Mouse (Mus musculus): ENCODE results near the gene Tnrc6c. TPM values are rescaled to one million over a fixed set of nuclear protein-coding genes. Genes with fewer than 3 reads are reported as not detected.

Tnrc6c gene
- polyA plus RNA-seq, 1 experiment from 2014 or later = 15.4 TPM

- peaks cover 39% of the 10 kb centered on the region for H3K36me3 ChIP-seq
- 86% methylated on average over 2 of the region's 2 CpGs for WGBS
Measured at GRCm38 (mm10) chr11:117710815-117711294, 56.8 kb downstream of the Tnrc6c start.

DNA sequence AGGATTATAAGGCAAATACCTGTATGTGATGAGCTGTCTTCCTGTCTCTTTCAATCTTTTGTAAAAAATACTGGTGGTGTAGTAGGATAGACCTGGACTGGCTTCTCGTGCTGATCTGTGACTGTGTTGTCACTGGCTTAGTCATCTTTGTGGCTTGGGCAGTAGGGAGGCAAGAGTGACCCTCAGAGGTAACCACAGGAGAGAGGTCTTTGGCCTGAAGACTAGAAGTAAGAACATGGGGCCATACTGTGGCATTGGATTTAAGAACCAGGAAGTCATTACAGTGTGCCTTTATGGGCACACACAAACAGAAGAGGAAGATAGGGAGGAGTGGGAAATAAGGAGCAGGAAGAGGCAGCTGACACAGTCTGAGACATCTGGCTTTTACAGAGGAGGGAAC lies 58.0 kb downstream of the Tnrc6c start:
- Histone ChIP-seq H3K27ac (no peak overlapping the region), H3K9me3 (no peaks in the 10 kb centered on the region), H3K36me3 (peaks cover 47% of the 10 kb centered on the region), H3K4me3 (no peak overlapping the region), H3K9ac (no peak overlapping the region), H3K4me1 (no peaks in the 10 kb centered on the region), H3K27me3 (no peaks in the 10 kb centered on the region), H3K4me2 (no peak overlapping the region)
- ATAC-seq (ENCODE audit: insufficient number of reproducible peaks, low FRiP score, low TSS enrichment, low read depth) = no peak
- 89% methylated on average over 1 of the region's 1 CpGs for WGBS

More at GRCm38 (mm10) chr11:117710815-117711294, 56.8 kb downstream of the Tnrc6c start:
- H3K9ac ChIP-seq = no peak overlapping the region
- H3K4me1 ChIP-seq = no peaks in the 10 kb centered on the region
- H3K4me2 ChIP-seq = no peak overlapping the region
- no peak overlapping the region for H3K4me3 ChIP-seq
- no peak overlapping the region for H3K27ac ChIP-seq
- H3K27me3 ChIP-seq = no peaks in the 10 kb centered on the region
- H3K9me3 ChIP-seq = no peaks in the 10 kb centered on the region
- no peak for ATAC-seq (ENCODE audit: insufficient number of reproducible peaks, low FRiP score, low TSS enrichment, low read depth)

GRCm38 (mm10) chr11:117713375-117713774 lies 59.3 kb downstream of the Tnrc6c start:
- no peaks in the 10 kb centered on the region for H3K27me3 ChIP-seq
- H3K9me3 ChIP-seq = no peaks in the 10 kb centered on the region
- no peak overlapping the region for H3K4me2 ChIP-seq
- peaks cover 48% of the 10 kb centered on the region for H3K36me3 ChIP-seq
- ATAC-seq (ENCODE audit: insufficient number of reproducible peaks, low FRiP score, low TSS enrichment, low read depth) = no peak
- H3K4me1 ChIP-seq = no peaks in the 10 kb centered on the region
- 87% methylated on average over 6 of the region's 6 CpGs for WGBS
- H3K27ac ChIP-seq = no peak overlapping the region
- H3K4me3 ChIP-seq = no peak overlapping the region
- no peak overlapping the region for H3K9ac ChIP-seq

GRCm38 (mm10) chr11:117718838-117719237 lies 64.7 kb downstream of the Tnrc6c start:
- H3K4me1 ChIP-seq = no peaks in the 10 kb centered on the region
- H3K4me3 ChIP-seq = no peak overlapping the region
- ATAC-seq (ENCODE audit: insufficient number of reproducible peaks, low FRiP score, low TSS enrichment, low read depth) = no peak
- no peak overlapping the region for H3K9ac ChIP-seq
- peaks cover 86% of the 10 kb centered on the region for H3K36me3 ChIP-seq
- H3K4me2 ChIP-seq = no peak overlapping the region
- H3K9me3 ChIP-seq = no peaks in the 10 kb centered on the region
- H3K27me3 ChIP-seq = no peaks in the 10 kb centered on the region
- H3K27ac ChIP-seq = no peak overlapping the region
- 91% methylated on average over 3 of the region's 3 CpGs for WGBS

DNA sequence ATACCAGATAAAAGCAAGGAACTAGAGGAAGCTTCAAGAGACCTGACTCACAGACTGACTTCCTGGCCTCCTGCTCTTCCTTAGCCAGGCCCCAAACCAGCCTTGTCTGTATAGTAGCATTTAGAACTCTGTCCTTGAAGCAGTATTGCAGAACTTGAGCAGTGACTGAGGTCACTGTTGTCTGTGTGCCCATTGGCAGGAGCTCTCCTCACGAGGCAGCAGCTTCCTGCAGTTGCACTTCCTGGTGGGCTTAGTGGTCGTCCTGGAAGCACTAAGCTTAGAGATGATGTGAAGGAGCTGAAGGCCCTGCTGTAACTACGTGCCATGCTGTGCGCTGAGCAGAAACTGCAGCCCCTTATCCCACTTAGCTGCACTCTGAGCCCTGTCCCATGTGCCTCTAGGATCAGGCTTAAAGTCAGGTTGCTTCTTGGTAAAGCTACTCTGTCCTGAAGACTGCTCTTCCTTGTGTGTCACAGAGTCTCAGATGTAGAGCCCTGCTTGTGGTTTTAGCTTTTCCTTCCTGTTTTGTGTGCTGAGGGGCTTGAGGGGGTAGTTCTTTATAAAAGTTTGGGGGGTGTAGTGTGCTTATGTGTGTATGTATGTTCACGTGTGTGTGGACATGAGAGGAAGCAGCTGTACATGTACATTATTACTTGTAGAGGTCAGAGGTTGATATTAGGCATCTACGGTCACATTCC lies 70.7 kb downstream of the Tnrc6c start:
- no peak for ATAC-seq (ENCODE audit: insufficient number of reproducible peaks, low FRiP score, low TSS enrichment, low read depth)
- peaks cover 51% of the 10 kb centered on the region for H3K36me3 ChIP-seq
- no peak overlapping the region for H3K9ac ChIP-seq
- no peaks in the 10 kb centered on the region for H3K9me3 ChIP-seq
- peaks cover 13% of the 10 kb centered on the region for H3K4me1 ChIP-seq
- H3K4me2 ChIP-seq = no peak overlapping the region
- 82% methylated on average over 6 of the region's 6 CpGs for WGBS
- no peaks in the 10 kb centered on the region for H3K27me3 ChIP-seq
- no peak overlapping the region for H3K4me3 ChIP-seq
- no peak overlapping the region for H3K27ac ChIP-seq

GRCm38 (mm10) chr11:117727031-117727430 lies 72.9 kb downstream of the Tnrc6c start:
- no peak overlapping the region for H3K9ac ChIP-seq
- no peak for ATAC-seq (ENCODE audit: insufficient number of reproducible peaks, low FRiP score, low TSS enrichment, low read depth)
- no peak overlapping the region for H3K4me3 ChIP-seq
- WGBS = 85% methylated on average over 4 of the region's 4 CpGs
- H3K9me3 ChIP-seq = no peaks in the 10 kb centered on the region
- H3K27me3 ChIP-seq = no peaks in the 10 kb centered on the region
- H3K4me1 ChIP-seq = peaks cover 25% of the 10 kb centered on the region
- peaks cover 31% of the 10 kb centered on the region for H3K36me3 ChIP-seq
- H3K4me2 ChIP-seq = no peak overlapping the region
- H3K27ac ChIP-seq = no peak overlapping the region

GRCm38 (mm10) chr11:117728245-117728644 lies 74.2 kb downstream of the Tnrc6c start:
- Histone ChIP-seq H3K4me3 (no peak overlapping the region), H3K27ac (peak overlapping the region; percentile 74), H3K4me2 (no peak overlapping the region), H3K27me3 (no peaks in the 10 kb centered on the region), H3K4me1 (peaks cover 26% of the 10 kb centered on the region), H3K9me3 (no peaks in the 10 kb centered on the region), H3K9ac (no peak overlapping the region), H3K36me3 (peaks cover 28% of the 10 kb centered on the region)
- ATAC-seq (ENCODE audit: insufficient number of reproducible peaks, low FRiP score, low TSS enrichment, low read depth) = no peak
- WGBS = 82% methylated on average over 5 of the region's 5 CpGs

DNA sequence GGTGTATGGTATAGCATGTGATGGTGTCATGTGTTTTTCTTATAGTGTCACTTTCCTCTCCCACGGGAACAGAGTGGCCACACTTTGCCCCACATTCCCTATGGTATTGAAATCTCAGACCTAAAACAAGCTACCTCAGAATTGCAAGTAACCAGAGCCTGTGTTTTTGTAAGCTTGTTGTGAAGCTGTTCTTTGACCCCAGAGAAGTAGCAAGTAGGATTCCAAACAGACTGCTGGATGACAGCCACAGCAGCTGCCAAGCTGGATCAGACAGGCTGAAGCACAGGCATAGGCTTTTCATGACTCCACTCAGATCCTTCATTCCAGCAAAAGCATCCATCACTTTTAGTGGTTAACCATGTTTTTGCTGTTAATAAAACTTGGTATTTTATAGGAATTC lies 74.8 kb downstream of the Tnrc6c start:
- Histone ChIP-seq H3K9ac (no peak overlapping the region), H3K4me2 (no peak overlapping the region), H3K36me3 (peaks cover 28% of the 10 kb centered on the region), H3K27me3 (no peaks in the 10 kb centered on the region), H3K4me1 (peaks cover 26% of the 10 kb centered on the region), H3K4me3 (no peak overlapping the region), H3K9me3 (no peaks in the 10 kb centered on the region), H3K27ac (peak overlapping the region; percentile 74)
- no peak for ATAC-seq (ENCODE audit: insufficient number of reproducible peaks, low FRiP score, low TSS enrichment, low read depth)
- WGBS = 68% methylated on average over 1 of the region's 1 CpGs

DNA sequence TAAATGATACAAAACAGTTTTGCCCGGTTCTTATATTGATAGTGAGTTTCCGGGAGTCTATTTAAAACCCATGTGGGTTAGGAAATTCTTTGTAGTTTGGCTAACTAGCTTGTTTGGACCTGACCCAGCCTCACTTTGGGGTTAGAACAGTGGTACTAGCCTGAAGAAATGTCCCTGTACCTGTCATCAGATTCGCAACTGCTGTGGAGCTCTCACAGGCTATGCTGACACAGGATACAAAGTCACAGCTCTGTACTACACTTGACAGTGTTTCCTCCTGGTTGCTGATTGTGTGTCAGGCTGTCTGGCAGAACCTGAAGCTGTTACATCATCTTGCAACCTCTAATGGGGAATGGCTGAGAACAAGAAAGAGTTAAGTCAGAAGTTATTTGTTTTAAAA lies 75.3 kb downstream of the Tnrc6c start:
- H3K9me3 ChIP-seq = no peaks in the 10 kb centered on the region
- H3K4me3 ChIP-seq = no peak overlapping the region
- peaks cover 26% of the 10 kb centered on the region for H3K4me1 ChIP-seq
- 65% methylated on average over 3 of the region's 3 CpGs for WGBS
- ATAC-seq (ENCODE audit: insufficient number of reproducible peaks, low FRiP score, low TSS enrichment, low read depth) = no peak
- H3K4me2 ChIP-seq = no peak overlapping the region
- peaks cover 26% of the 10 kb centered on the region for H3K36me3 ChIP-seq
- no peak overlapping the region for H3K9ac ChIP-seq
- peak overlapping the region; percentile 74 for H3K27ac ChIP-seq
- H3K27me3 ChIP-seq = no peaks in the 10 kb centered on the region

DNA sequence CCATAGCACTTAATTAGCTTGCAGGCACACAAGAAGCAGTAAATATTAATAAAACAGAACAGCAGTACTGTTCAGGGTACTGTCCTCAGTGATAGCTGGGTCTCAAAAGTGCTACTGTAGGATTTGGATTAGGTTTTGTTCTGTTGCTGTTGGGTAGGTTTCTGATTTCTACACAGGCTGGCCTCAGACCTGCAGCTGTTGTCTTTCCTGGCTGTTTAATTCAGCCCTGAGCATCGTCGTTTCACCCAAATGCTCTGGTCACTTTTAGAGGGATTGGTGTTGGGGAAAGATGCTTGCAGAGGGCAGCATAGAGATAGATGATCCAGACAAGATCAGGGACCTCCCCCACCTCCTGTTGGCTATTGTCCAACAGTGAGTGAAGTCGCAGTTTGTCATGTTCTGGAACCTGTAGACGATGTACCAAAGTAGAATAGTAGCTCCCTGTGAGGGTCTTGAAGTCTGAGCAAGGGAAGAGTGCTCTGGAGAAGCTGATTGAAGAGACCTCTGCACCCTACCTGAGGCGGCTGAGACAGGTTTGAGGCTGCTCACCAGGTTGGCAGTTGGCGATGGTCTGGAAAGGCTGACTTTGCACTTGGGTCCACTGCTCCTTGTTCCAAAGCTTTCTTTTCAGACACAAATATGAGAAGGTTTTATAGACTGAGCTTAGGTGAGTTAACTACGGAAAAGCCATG lies 75.9 kb downstream of the Tnrc6c start:
- H3K27me3 ChIP-seq = no peaks in the 10 kb centered on the region
- peaks cover 30% of the 10 kb centered on the region for H3K36me3 ChIP-seq
- peak overlapping the region; percentile 74 for H3K27ac ChIP-seq
- peaks cover 26% of the 10 kb centered on the region for H3K4me1 ChIP-seq
- H3K9ac ChIP-seq = no peak overlapping the region
- WGBS = 74% methylated on average over 7 of the region's 7 CpGs
- no peak overlapping the region for H3K4me2 ChIP-seq
- no peak overlapping the region for H3K4me3 ChIP-seq
- H3K9me3 ChIP-seq = no peaks in the 10 kb centered on the region
- ATAC-seq (ENCODE audit: insufficient number of reproducible peaks, low FRiP score, low TSS enrichment, low read depth) = no peak

GRCm38 (mm10) chr11:117730490-117730838 lies 76.4 kb downstream of the Tnrc6c start:
- no peak overlapping the region for H3K9ac ChIP-seq
- WGBS = 55% methylated on average over 4 of the region's 4 CpGs
- no peaks in the 10 kb centered on the region for H3K9me3 ChIP-seq
- H3K36me3 ChIP-seq = peaks cover 35% of the 10 kb centered on the region
- no peak overlapping the region for H3K4me2 ChIP-seq
- no peak for ATAC-seq (ENCODE audit: insufficient number of reproducible peaks, low FRiP score, low TSS enrichment, low read depth)
- H3K27ac ChIP-seq = 0 out of 2 replicates have a peak overlapping the region, but pooled peaks have one; percentile 62
- no peaks in the 10 kb centered on the region for H3K27me3 ChIP-seq
- peaks cover 26% of the 10 kb centered on the region for H3K4me1 ChIP-seq
- H3K4me3 ChIP-seq = no peak overlapping the region

GRCm38 (mm10) chr11:117731470-117731869 lies 77.4 kb downstream of the Tnrc6c start:
- no peak for ATAC-seq (ENCODE audit: insufficient number of reproducible peaks, low FRiP score, low TSS enrichment, low read depth)
- 88% methylated on average over 7 of the region's 7 CpGs for WGBS

More at GRCm38 (mm10) chr11:117731470-117731869, 77.4 kb downstream of the Tnrc6c start:
- Histone ChIP-seq H3K4me3 (no peak overlapping the region), H3K27ac (no peak overlapping the region), H3K4me1 (peaks cover 26% of the 10 kb centered on the region), H3K9me3 (no peaks in the 10 kb centered on the region), H3K27me3 (no peaks in the 10 kb centered on the region), H3K9ac (no peak overlapping the region), H3K4me2 (no peak overlapping the region), H3K36me3 (peaks cover 41% of the 10 kb centered on the region)
